Mouse (Mus musculus): Measurements from ENCODE around the gene Rbm12. TPM values are rescaled to one million over a fixed set of nuclear protein-coding genes. Genes with fewer than 3 reads are reported as not detected.

The Rbm12 gene
- polyA plus RNA-seq, 1 experiment from 2014 or later, result 9.3 TPM

DNA sequence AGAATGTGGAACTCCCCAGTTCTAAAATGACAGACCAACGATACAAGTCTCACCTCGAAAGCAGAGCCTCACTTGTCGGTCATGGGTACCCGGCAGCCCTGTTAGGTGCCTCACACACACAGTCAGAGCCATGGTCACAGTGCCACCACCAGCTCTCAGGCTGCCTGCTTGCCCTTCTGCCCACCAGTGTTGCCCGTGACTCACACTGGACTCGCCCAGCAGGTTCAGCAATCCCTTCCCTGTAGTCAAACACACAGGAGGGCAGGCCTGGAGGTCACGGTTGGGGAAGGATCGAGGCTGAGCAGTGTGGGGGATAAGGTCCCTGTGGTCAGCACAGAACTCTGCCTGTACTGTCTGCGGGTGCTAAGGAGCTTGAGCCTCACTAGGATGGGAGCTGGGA lies 59.0 kb downstream of the Rbm12 start, which contains the start of gene Fer1l4:
TSS of gene Fer1l4 (minus strand) at position 132 of the 400 bp plus-strand sequence.
- no peak for TF ChIP-seq CTCF (IDR thresholded peaks at IDR 0.05; ENCODE audit: low read depth)
- 64% methylated on average over 9 of the region's 9 CpGs for WGBS
- no peak within 1 kb of the TSS for H3K4me2 ChIP-seq (replicated peaks; ENCODE audit: low read depth)
- no peak for ATAC-seq
- H3K4me3 ChIP-seq (ENCODE audit: low read depth, low read length), result no peak within 1 kb of the TSS
- H3K27ac ChIP-seq (ENCODE audit: low read depth, low read length), result no peak within 1 kb of the TSS
- H3K9ac ChIP-seq (ENCODE audit: low read depth, low read length), result no peak within 1 kb of the TSS
- H3K9me3 ChIP-seq (ENCODE audit: control insufficient read depth), result no peaks in the 10 kb centered on the region
- no peaks in the 10 kb centered on the region for H3K4me1 ChIP-seq (replicated peaks; ENCODE audit: control insufficient read depth, insufficient read depth, low read length)
- H3K36me3 ChIP-seq (ENCODE audit: control insufficient read depth, insufficient read depth), result no peaks in the 10 kb centered on the region
- H3K27me3 ChIP-seq (replicated peaks; ENCODE audit: control insufficient read depth, insufficient read depth, low read length), result no peaks in the 10 kb centered on the region

DNA sequence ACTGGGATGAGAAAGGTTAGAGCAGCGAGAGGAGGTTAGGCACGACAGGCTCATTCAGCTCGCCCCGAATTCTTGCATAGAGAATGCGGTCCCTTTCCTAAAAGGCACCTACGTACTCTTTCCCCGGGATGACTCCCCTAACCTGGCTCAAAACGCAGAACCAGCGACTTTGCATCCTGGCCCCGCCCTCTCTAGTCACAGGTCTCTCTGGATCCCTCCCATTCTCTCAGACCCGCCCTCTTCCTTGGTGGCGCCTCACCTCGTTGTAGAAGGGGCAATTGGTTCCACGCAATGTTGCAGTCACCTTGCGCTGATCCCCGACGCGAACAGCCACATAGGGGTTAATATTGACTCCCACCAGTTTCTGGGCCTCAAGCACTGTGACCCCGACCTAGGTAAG lies 63.8 kb downstream of the Rbm12 start:
- ATAC-seq, result peak; percentile 33; the same call in 1 of the 2 replicates
- Histone ChIP-seq H3K27ac (ENCODE audit: low read depth, low read length) (no peak overlapping the region), H3K27me3 (replicated peaks; ENCODE audit: control insufficient read depth, insufficient read depth, low read length) (no peaks in the 10 kb centered on the region; the same call in 1 of the 2 replicates), H3K9ac (ENCODE audit: low read depth, low read length) (no peak overlapping the region), H3K36me3 (ENCODE audit: control insufficient read depth, insufficient read depth) (no peaks in the 10 kb centered on the region), H3K9me3 (ENCODE audit: control insufficient read depth) (no peaks in the 10 kb centered on the region), H3K4me1 (replicated peaks; ENCODE audit: control insufficient read depth, insufficient read depth, low read length) (no peaks in the 10 kb centered on the region), H3K4me3 (ENCODE audit: low read depth, low read length) (peak overlapping the region; percentile 16; the same call in 1 of the 2 replicates), H3K4me2 (replicated peaks; ENCODE audit: low read depth) (peak overlapping the region; percentile 63)
- no peak for TF ChIP-seq CTCF (IDR thresholded peaks at IDR 0.05; ENCODE audit: low read depth)
- WGBS, result 6% methylated on average over 19 of the region's 19 CpGs

DNA sequence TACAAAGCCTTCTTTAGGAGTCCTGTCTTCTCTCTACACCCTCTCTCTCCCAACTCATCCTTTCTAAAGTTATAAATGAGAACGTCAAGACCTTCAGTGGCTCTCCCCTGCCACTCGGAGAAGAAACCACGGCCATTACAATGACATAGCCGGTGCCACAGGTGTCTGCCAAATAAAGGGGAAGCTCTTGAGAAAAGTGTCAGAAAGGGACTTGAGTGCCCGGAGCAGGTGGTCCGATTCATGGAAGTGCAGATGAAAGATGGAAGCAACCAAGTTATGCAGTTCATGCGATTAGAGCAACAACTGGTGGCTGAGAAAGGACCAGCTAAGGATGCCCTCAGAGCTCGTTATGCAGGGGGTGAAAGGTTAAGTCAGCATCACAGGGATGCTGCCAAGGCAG lies 68.9 kb downstream of the Rbm12 start:
- no peak for ATAC-seq
- Histone ChIP-seq H3K27ac (ENCODE audit: low read depth, low read length) (no peak overlapping the region), H3K36me3 (ENCODE audit: control insufficient read depth, insufficient read depth) (no peaks in the 10 kb centered on the region), H3K4me2 (replicated peaks; ENCODE audit: low read depth) (no peak overlapping the region), H3K4me1 (replicated peaks; ENCODE audit: control insufficient read depth, insufficient read depth, low read length) (no peaks in the 10 kb centered on the region), H3K27me3 (replicated peaks; ENCODE audit: control insufficient read depth, insufficient read depth, low read length) (no peaks in the 10 kb centered on the region; the same call in 1 of the 2 replicates), H3K4me3 (ENCODE audit: low read depth, low read length) (no peak overlapping the region), H3K9me3 (ENCODE audit: control insufficient read depth) (no peaks in the 10 kb centered on the region), H3K9ac (ENCODE audit: low read depth, low read length) (no peak overlapping the region)
- WGBS, result 83% methylated on average over 8 of the region's 8 CpGs
- no peak for TF ChIP-seq CTCF (IDR thresholded peaks at IDR 0.05; ENCODE audit: low read depth)

Other genes starting within 250 kb of the Rbm12 start
- 39.5 and 40.4 TPM in 2 replicates for gene Uqcc1, start 181.7 kb downstream of the Rbm12 start, polyA plus RNA-seq (2015; fragmentation: Nextera tagmentation; extraction: Ambion mirVana)
- not detected in 2 replicates for gene Gm15557, start 171.2 kb downstream of the Rbm12 start, polyA plus RNA-seq (2015; fragmentation: Nextera tagmentation; extraction: Ambion mirVana)
- gene Gdf5, start 166.6 kb downstream of the Rbm12 start, polyA plus RNA-seq (2015; fragmentation: Nextera tagmentation; extraction: Ambion mirVana), result 0.26 and 1.0 TPM in 2 replicates
- 4.0 and 5.9 TPM in 2 replicates for gene Cep250, start 155.5 kb downstream of the Rbm12 start, polyA plus RNA-seq (2015; fragmentation: Nextera tagmentation; extraction: Ambion mirVana)
- gene 6430550D23Rik, start 104.0 kb downstream of the Rbm12 start, polyA plus RNA-seq (2015; fragmentation: Nextera tagmentation; extraction: Ambion mirVana), result 0.59 and 1.5 TPM in 2 replicates
- gene Ergic3, start 103.9 kb downstream of the Rbm12 start, polyA plus RNA-seq (2015; fragmentation: Nextera tagmentation; extraction: Ambion mirVana), result 227 and 235 TPM in 2 replicates
- 0.10 and 0.18 TPM in 2 replicates for gene Fer1l4, start 59.0 kb downstream of the Rbm12 start, polyA plus RNA-seq (2015; fragmentation: Nextera tagmentation; extraction: Ambion mirVana)
- 0.21 and 0.69 TPM in 2 replicates for gene Spag4, start 46.8 kb downstream of the Rbm12 start, polyA plus RNA-seq (2015; fragmentation: Nextera tagmentation; extraction: Ambion mirVana)
- gene Cpne1, start within 50 bp of the Rbm12 start, polyA plus RNA-seq (2015; fragmentation: Nextera tagmentation; extraction: Ambion mirVana), result 17.3 and 19.0 TPM in 2 replicates
- gene Gm28036, start 15.1 kb upstream of the Rbm12 start, polyA plus RNA-seq (2015; fragmentation: Nextera tagmentation; extraction: Ambion mirVana), result 1.5 TPM in 2 replicates
- 424 and 433 TPM in 2 replicates for gene Romo1, start 32.1 kb upstream of the Rbm12 start, polyA plus RNA-seq (2015; fragmentation: Nextera tagmentation; extraction: Ambion mirVana)
- gene Nfs1, start 32.2 kb upstream of the Rbm12 start, polyA plus RNA-seq (2015; fragmentation: Nextera tagmentation; extraction: Ambion mirVana), result 41.1 and 44.8 TPM in 2 replicates
- gene Rbm39, start 68.3 kb upstream of the Rbm12 start, polyA plus RNA-seq (2015; fragmentation: Nextera tagmentation; extraction: Ambion mirVana), result 326 and 348 TPM in 2 replicates
- gene Phf20, start 84.5 kb upstream of the Rbm12 start, polyA plus RNA-seq (2015; fragmentation: Nextera tagmentation; extraction: Ambion mirVana), result 20.9 and 24.2 TPM in 2 replicates
- 9.4 and 9.6 TPM in 2 replicates for gene Cnbd2, start 200.3 kb upstream of the Rbm12 start, polyA plus RNA-seq (2015; fragmentation: Nextera tagmentation; extraction: Ambion mirVana)
- gene Scand1, start 200.7 kb upstream of the Rbm12 start, polyA plus RNA-seq (2015; fragmentation: Nextera tagmentation; extraction: Ambion mirVana), result 187 and 200 TPM in 2 replicates